Mouse (Mus musculus): ENCODE results near the gene Nuak2. TPM values are rescaled to one million over a fixed set of nuclear protein-coding genes. Genes with fewer than 3 reads are reported as not detected.

Nuak2 gene
- total and polyA plus RNA-seq, 2 experiments from 2014 or later: 7.0 to 9.9 TPM

DNA sequence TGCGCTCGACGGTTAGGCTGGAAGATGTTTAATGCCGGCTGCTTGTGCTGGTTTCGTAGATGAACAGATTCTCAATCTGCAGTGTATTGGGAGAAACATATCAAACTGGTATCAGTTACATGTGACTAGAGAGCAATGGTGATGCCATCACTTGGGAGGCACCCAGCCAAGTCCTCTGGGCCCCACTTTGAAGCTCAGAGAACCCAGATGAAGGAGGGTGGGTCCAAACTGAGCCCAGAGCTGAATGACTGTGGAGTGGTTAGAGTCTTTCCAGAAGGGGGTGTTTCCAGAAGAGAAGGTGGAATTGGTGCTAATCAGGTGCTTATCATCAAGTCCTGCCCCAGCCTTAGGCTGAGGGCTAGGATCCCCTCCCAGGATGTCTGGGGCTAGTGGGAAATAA lies 14.7 kb upstream of the Nuak2 start:
- no peaks in the 10 kb centered on the region for H3K27me3 ChIP-seq (ENCODE audit: insufficient read depth, low read length)
- H3K36me3 ChIP-seq (ENCODE audit: insufficient read depth, low read length): peaks cover 5% of the 10 kb centered on the region; the same call in 1 of the 2 replicates
- H3K4me2 ChIP-seq (ENCODE audit: low read depth, low read length, poor library complexity, severe bottlenecking): peak overlapping the region; percentile 97
- H3K4me1 ChIP-seq (ENCODE audit: insufficient read depth, low read length): peaks cover 25% of the 10 kb centered on the region
- no peak for TF ChIP-seq CTCF (IDR thresholded peaks at IDR 0.05)
- no peak for DNase-seq (ENCODE audit: low spot score)
- no peak overlapping the region for H3K4me3 ChIP-seq (ENCODE audit: low read depth, low read length)
- 84% methylated on average over 5 of the region's 5 CpGs for WGBS
- no peak overlapping the region for H3K27ac ChIP-seq (ENCODE audit: low read depth, low read length)
- no peak for ATAC-seq (ENCODE audit: low FRiP score)
- H3K9ac ChIP-seq (replicated peaks; ENCODE audit: low read length, poor library complexity, severe bottlenecking): peak overlapping the region; percentile 33; the same call in 1 of the 2 replicates
- H3K9me3 ChIP-seq (ENCODE audit: low read length): no peaks in the 10 kb centered on the region

DNA sequence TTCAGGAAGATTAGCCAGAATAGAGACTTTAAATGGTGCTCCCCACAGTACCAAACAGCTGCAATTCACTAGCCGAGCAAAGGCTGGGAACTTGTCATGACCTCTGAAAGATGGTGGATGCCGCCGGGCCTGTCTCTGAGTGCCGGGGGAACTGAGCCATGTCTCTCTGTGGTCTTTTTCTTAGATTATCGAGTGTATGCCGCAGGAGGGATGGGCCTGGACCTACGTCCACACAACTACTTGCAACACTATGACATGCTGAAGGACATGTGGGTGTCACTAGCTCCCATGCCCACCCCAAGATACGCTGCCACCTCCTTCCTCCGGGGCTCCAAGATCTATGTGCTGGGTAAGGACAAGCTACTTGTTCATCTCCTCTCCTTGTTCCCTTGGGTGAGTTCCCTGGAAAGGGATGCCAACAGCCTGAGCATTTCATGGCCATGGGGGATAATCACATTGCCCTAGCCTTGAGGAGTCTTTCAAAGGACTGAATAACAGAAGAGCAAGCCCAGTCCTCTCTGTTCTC lies 13.5 kb upstream of the Nuak2 start:
- no peaks in the 10 kb centered on the region for H3K27me3 ChIP-seq (ENCODE audit: insufficient read depth, low read length)
- TF ChIP-seq CTCF (IDR thresholded peaks at IDR 0.05): no peak
- no peak overlapping the region for H3K4me3 ChIP-seq (ENCODE audit: low read depth, low read length)
- H3K27ac ChIP-seq (ENCODE audit: low read depth, low read length): no peak overlapping the region
- WGBS: 93% methylated on average over 9 of the region's 9 CpGs
- peak overlapping the region; percentile 33; the same call in 1 of the 2 replicates for H3K9ac ChIP-seq (replicated peaks; ENCODE audit: low read length, poor library complexity, severe bottlenecking)
- peaks cover 5% of the 10 kb centered on the region; the same call in 1 of the 2 replicates for H3K36me3 ChIP-seq (ENCODE audit: insufficient read depth, low read length)
- no peaks in the 10 kb centered on the region for H3K9me3 ChIP-seq (ENCODE audit: low read length)
- H3K4me1 ChIP-seq (ENCODE audit: insufficient read depth, low read length): peaks cover 23% of the 10 kb centered on the region
- ATAC-seq (ENCODE audit: low FRiP score) (no peak), DNase-seq (ENCODE audit: low spot score) (no peak)
- no peak overlapping the region for H3K4me2 ChIP-seq (ENCODE audit: low read depth, low read length, poor library complexity, severe bottlenecking)

GRCm38 (mm10) chr1:132304618-132305214 lies 11.2 kb upstream of the Nuak2 start:
- Histone ChIP-seq H3K27ac (ENCODE audit: low read depth, low read length) (no peak overlapping the region), H3K9me3 (ENCODE audit: low read length) (no peaks in the 10 kb centered on the region), H3K4me2 (ENCODE audit: low read depth, low read length, poor library complexity, severe bottlenecking) (no peak overlapping the region), H3K27me3 (ENCODE audit: insufficient read depth, low read length) (no peaks in the 10 kb centered on the region), H3K4me1 (ENCODE audit: insufficient read depth, low read length) (peaks cover 22% of the 10 kb centered on the region), H3K36me3 (ENCODE audit: insufficient read depth, low read length) (peaks cover 5% of the 10 kb centered on the region; the same call in 1 of the 2 replicates), H3K4me3 (ENCODE audit: low read depth, low read length) (no peak overlapping the region), H3K9ac (replicated peaks; ENCODE audit: low read length, poor library complexity, severe bottlenecking) (no peak overlapping the region)
- no peak for DNase-seq (ENCODE audit: low spot score)
- no peak for ATAC-seq (ENCODE audit: low FRiP score)
- WGBS: 66% methylated on average over 9 of the region's 9 CpGs
- no peak for TF ChIP-seq CTCF (IDR thresholded peaks at IDR 0.05)

GRCm38 (mm10) chr1:132306160-132306559 lies 9.8 kb upstream of the Nuak2 start:
- Histone ChIP-seq H3K36me3 (ENCODE audit: insufficient read depth, low read length) (peaks cover 5% of the 10 kb centered on the region; the same call in 1 of the 2 replicates), H3K4me1 (ENCODE audit: insufficient read depth, low read length) (peaks cover 9% of the 10 kb centered on the region; the same call in 1 of the 2 replicates), H3K4me2 (ENCODE audit: low read depth, low read length, poor library complexity, severe bottlenecking) (no peak overlapping the region), H3K9me3 (ENCODE audit: low read length) (no peaks in the 10 kb centered on the region), H3K27me3 (ENCODE audit: insufficient read depth, low read length) (no peaks in the 10 kb centered on the region), H3K4me3 (ENCODE audit: low read depth, low read length) (no peak overlapping the region), H3K27ac (ENCODE audit: low read depth, low read length) (no peak overlapping the region), H3K9ac (replicated peaks; ENCODE audit: low read length, poor library complexity, severe bottlenecking) (no peak overlapping the region)
- TF ChIP-seq CTCF (IDR thresholded peaks at IDR 0.05): peak; percentile 79
- DNase-seq (ENCODE audit: low spot score): no peak
- ATAC-seq (ENCODE audit: low FRiP score): no peak
- 46% methylated on average over 4 of the region's 4 CpGs for WGBS

DNA sequence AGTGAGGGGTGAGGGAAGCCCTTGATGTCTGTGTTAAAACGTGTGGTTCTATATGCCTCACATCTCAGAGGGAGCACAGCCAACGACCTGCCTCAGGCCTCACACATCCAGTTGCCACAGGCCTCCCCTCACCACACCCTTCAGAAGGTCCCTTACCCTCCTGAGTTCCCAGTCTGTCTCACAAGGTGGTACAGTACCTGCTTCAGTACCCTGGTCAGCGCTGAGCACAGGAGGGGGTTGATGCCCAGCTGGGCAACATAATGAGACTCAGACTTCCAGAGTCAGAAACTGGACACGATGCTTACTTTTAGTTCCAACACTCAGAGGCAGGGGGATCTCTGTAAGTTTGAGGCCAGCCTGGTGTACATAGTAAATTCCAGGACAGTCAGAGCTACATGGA lies 9.1 kb upstream of the Nuak2 start:
- DNase-seq (ENCODE audit: low spot score): no peak
- Histone ChIP-seq H3K27ac (ENCODE audit: low read depth, low read length) (no peak overlapping the region), H3K36me3 (ENCODE audit: insufficient read depth, low read length) (peaks cover 5% of the 10 kb centered on the region; the same call in 1 of the 2 replicates), H3K27me3 (ENCODE audit: insufficient read depth, low read length) (no peaks in the 10 kb centered on the region), H3K4me3 (ENCODE audit: low read depth, low read length) (no peak overlapping the region), H3K9ac (replicated peaks; ENCODE audit: low read length, poor library complexity, severe bottlenecking) (no peak overlapping the region), H3K4me1 (ENCODE audit: insufficient read depth, low read length) (peaks cover 5% of the 10 kb centered on the region; the same call in 1 of the 2 replicates), H3K9me3 (ENCODE audit: low read length) (no peaks in the 10 kb centered on the region), H3K4me2 (ENCODE audit: low read depth, low read length, poor library complexity, severe bottlenecking) (no peak overlapping the region)
- no peak for ATAC-seq (ENCODE audit: low FRiP score)
- no peak for TF ChIP-seq CTCF (IDR thresholded peaks at IDR 0.05)
- 28% methylated on average over 4 of the region's 4 CpGs for WGBS

- no peaks in the 10 kb centered on the region for H3K27me3 ChIP-seq (ENCODE audit: insufficient read depth, low read length)
- no peak overlapping the region for H3K4me2 ChIP-seq (ENCODE audit: low read depth, low read length, poor library complexity, severe bottlenecking)
- H3K4me1 ChIP-seq (ENCODE audit: insufficient read depth, low read length): no peaks in the 10 kb centered on the region
- no peak overlapping the region for H3K4me3 ChIP-seq (ENCODE audit: low read depth, low read length)
- no peaks in the 10 kb centered on the region for H3K9me3 ChIP-seq (ENCODE audit: low read length)
- 85% methylated on average over 6 of the region's 6 CpGs for WGBS
- no peak for ATAC-seq (ENCODE audit: low FRiP score)
- no peak for DNase-seq (ENCODE audit: low spot score)
- TF ChIP-seq CTCF (IDR thresholded peaks at IDR 0.05): no peak
- H3K36me3 ChIP-seq (ENCODE audit: insufficient read depth, low read length): peaks cover 5% of the 10 kb centered on the region; the same call in 1 of the 2 replicates
- no peak overlapping the region for H3K9ac ChIP-seq (replicated peaks; ENCODE audit: low read length, poor library complexity, severe bottlenecking)
- H3K27ac ChIP-seq (ENCODE audit: low read depth, low read length): no peak overlapping the region
Measured at GRCm38 (mm10) chr1:132307962-132308361, 8.0 kb upstream of the Nuak2 start.

Measured in midbrain, postnatal 0 days (tissue).